Mouse (Mus musculus) lung, postnatal 10 days (tissue): ENCODE results near the gene Tbc1d17.

Experiments used
- DNase-seq: peaks from one replicate; pipeline ENCODE4 v3.0.0; 2021

Tbc1d17 gene

GRCm38 (mm10) chr7:44852259-44853027 lies 3.6 kb upstream of the Tbc1d17 start:
- no peak for DNase-seq

GRCm38 (mm10) chr7:44851625-44852234 lies 2.9 kb upstream of the Tbc1d17 start:
- no peak for DNase-seq

- no peak for DNase-seq
Observed at GRCm38 (mm10) chr7:44850789-44851624, 2.1 kb upstream of the Tbc1d17 start.

- DNase-seq, result peak; percentile 87
Observed at GRCm38 (mm10) chr7:44850146-44850545, 1.3 kb upstream of the Tbc1d17 start.

- peak; percentile 95 for DNase-seq
Observed at GRCm38 (mm10) chr7:44849416-44850111, 685 bp upstream of the Tbc1d17 start.

- DNase-seq, result no peak
Observed at GRCm38 (mm10) chr7:44847772-44848171, 1.1 kb downstream of the Tbc1d17 start.

- DNase-seq, result no peak
Observed at GRCm38 (mm10) chr7:44846804-44847203, 2.1 kb downstream of the Tbc1d17 start.

- no peak for DNase-seq
Observed at GRCm38 (mm10) chr7:44845006-44845405, 3.9 kb downstream of the Tbc1d17 start.

GRCm38 (mm10) chr7:44841825-44842463 lies 6.9 kb downstream of the Tbc1d17 start:
- DNase-seq, result no peak

- no peak for DNase-seq
Observed at GRCm38 (mm10) chr7:44840426-44840825, 8.5 kb downstream of the Tbc1d17 start.

GRCm38 (mm10) chr7:44839491-44840191 lies 9.2 kb downstream of the Tbc1d17 start:
- peak; percentile 48 for DNase-seq

- no peak for DNase-seq
Observed at GRCm38 (mm10) chr7:44839171-44839490, 9.7 kb downstream of the Tbc1d17 start.

- no peak for DNase-seq
Observed at GRCm38 (mm10) chr7:44838073-44838472, 10.8 kb downstream of the Tbc1d17 start.

GRCm38 (mm10) chr7:44836423-44837053 lies 12.3 kb downstream of the Tbc1d17 start:
- DNase-seq, result no peak

GRCm38 (mm10) chr7:44836016-44836404 lies 12.9 kb downstream of the Tbc1d17 start:
- no peak for DNase-seq

- no peak for DNase-seq
Observed at GRCm38 (mm10) chr7:44835373-44836015, 13.4 kb downstream of the Tbc1d17 start.

GRCm38 (mm10) chr7:44832763-44833162 lies 16.1 kb downstream of the Tbc1d17 start:
- DNase-seq, result no peak

GRCm38 (mm10) chr7:44828706-44829105 lies 20.2 kb downstream of the Tbc1d17 start:
- DNase-seq, result no peak

- DNase-seq, result no peak
Observed at GRCm38 (mm10) chr7:44826771-44827170, 22.1 kb downstream of the Tbc1d17 start.

- peak; percentile 89 for DNase-seq
Observed at GRCm38 (mm10) chr7:44824872-44825271, 24.0 kb downstream of the Tbc1d17 start.

GRCm38 (mm10) chr7:44823409-44823808 lies 25.5 kb downstream of the Tbc1d17 start:
- no peak for DNase-seq
